Mouse (Mus musculus) testis, adult 2 months (tissue): ENCODE measurements at regions not wholly inside any gene's neighbourhood (a gene's known extent, or its start where the extent isn't known, plus 50 kb on each side); places are given as distances from the start of the nearest gene placed in this dataset.

Experiments
- H3K27ac ChIP-seq: fragments of 200-500 bp; 2 replicates; pipeline ENCODE4 v1.5.1; 2012; ENCODE audit warnings: low read depth, low read length; ENCODE audit not compliant: control insufficient read depth, insufficient read depth
- H3K27me3 ChIP-seq: fragments of 200-500 bp; 2 replicates; pipeline ENCODE4 v1.6.1; 2012; ENCODE audit warnings: mild to moderate bottlenecking, low read length, moderate library complexity; ENCODE audit not compliant: control insufficient read depth, insufficient read depth
- H3K36me3 ChIP-seq: fragments of 200-500 bp; 2 replicates; pipeline ENCODE4 v1.6.1; 2012; ENCODE audit warnings: mild to moderate bottlenecking, low read length; ENCODE audit not compliant: control insufficient read depth, insufficient read depth
- H3K4me1 ChIP-seq: fragments of 200-500 bp; 2 replicates; pipeline ENCODE4 v1.6.1; 2012; ENCODE audit warnings: low read length; ENCODE audit not compliant: control insufficient read depth, insufficient read depth
- H3K4me3 ChIP-seq: fragments of 200-500 bp; 2 replicates; pipeline ENCODE4 v1.5.1; 2012; ENCODE audit warnings: low read depth, mild to moderate bottlenecking, low read length, moderate library complexity, mixed read lengths; ENCODE audit not compliant: control insufficient read depth
- CTCF ChIP-seq: fragments of 200-500 bp; IDR thresholded peaks from 2 replicates; pipeline ENCODE4 v1.5.1; 2012; ENCODE audit warnings: low read depth, mild to moderate bottlenecking, inconsistent platforms, low read length, moderate library complexity; ENCODE audit not compliant: control insufficient read depth, insufficient read depth, insufficient replicate concordance
- POLR2A ChIP-seq: fragments of 200-500 bp; IDR thresholded peaks from 2 replicates; pipeline ENCODE4 v1.6.1; 2012; ENCODE audit warnings: low read depth, mild to moderate bottlenecking, inconsistent platforms, low read length, moderate library complexity; ENCODE audit not compliant: control insufficient read depth

GRCm38 (mm10) chr10:42106611-42107010 lies 88.4 kb upstream of the Armc2 start:
- Histone ChIP-seq H3K27me3 (no peaks in the 10 kb centered on the region), H3K4me3 (no peak overlapping the region), H3K27ac (no peak overlapping the region), H3K4me1 (peaks cover 7% of the 10 kb centered on the region; the same call in 1 of the 2 replicates), H3K36me3 (no peaks in the 10 kb centered on the region)
- TF ChIP-seq CTCF (no peak), POLR2A (no peak)

- TF ChIP-seq POLR2A (no peak), CTCF (no peak)
- no peaks in the 10 kb centered on the region for H3K27me3 ChIP-seq
- no peak overlapping the region for H3K27ac ChIP-seq
- H3K4me3 ChIP-seq, result no peak overlapping the region
- H3K36me3 ChIP-seq, result no peaks in the 10 kb centered on the region
- H3K4me1 ChIP-seq, result peaks cover 7% of the 10 kb centered on the region; the same call in 1 of the 2 replicates
Observed at GRCm38 (mm10) chr10:42105083-42105482, 86.8 kb upstream of the Armc2 start.

- Histone ChIP-seq H3K27me3 (no peaks in the 10 kb centered on the region), H3K4me1 (no peaks in the 10 kb centered on the region; the same call in 1 of the 2 replicates), H3K36me3 (no peaks in the 10 kb centered on the region), H3K27ac (no peak overlapping the region), H3K4me3 (no peak overlapping the region)
- no peak for TF ChIP-seq POLR2A
- TF ChIP-seq CTCF, result no peak
Observed at GRCm38 (mm10) chr10:42102320-42102719, 84.1 kb upstream of the Armc2 start.

- H3K4me3 ChIP-seq, result no peak overlapping the region
- TF ChIP-seq POLR2A, result no peak
- TF ChIP-seq CTCF, result no peak
Observed at GRCm38 (mm10) chr10:42101096-42101495, 82.9 kb upstream of the Armc2 start.

GRCm38 (mm10) chr10:42096924-42097323 lies 78.7 kb upstream of the Armc2 start:
- TF ChIP-seq POLR2A, result no peak
- no peak for TF ChIP-seq CTCF
- peaks cover 3% of the 10 kb centered on the region for H3K4me1 ChIP-seq
- H3K27ac ChIP-seq, result no peak overlapping the region
- no peak overlapping the region for H3K4me3 ChIP-seq
- H3K36me3 ChIP-seq, result no peaks in the 10 kb centered on the region
- H3K27me3 ChIP-seq, result no peaks in the 10 kb centered on the region

More at GRCm38 (mm10) chr10:42101096-42101495, 82.9 kb upstream of the Armc2 start:
- Histone ChIP-seq H3K27me3 (no peaks in the 10 kb centered on the region), H3K36me3 (no peaks in the 10 kb centered on the region), H3K4me1 (no peaks in the 10 kb centered on the region; the same call in none of the 2 replicates), H3K27ac (no peak overlapping the region)

- no peaks in the 10 kb centered on the region for H3K36me3 ChIP-seq
- no peak overlapping the region for H3K4me3 ChIP-seq
- H3K4me1 ChIP-seq, result peaks cover 6% of the 10 kb centered on the region
- no peaks in the 10 kb centered on the region for H3K27me3 ChIP-seq
- TF ChIP-seq CTCF (no peak), POLR2A (no peak)
- H3K27ac ChIP-seq, result no peak overlapping the region
Observed at GRCm38 (mm10) chr10:42095986-42096385, 77.7 kb upstream of the Armc2 start.

GRCm38 (mm10) chr10:42094274-42095000 lies 76.2 kb upstream of the Armc2 start:
- TF ChIP-seq POLR2A (no peak), CTCF (no peak)
- H3K36me3 ChIP-seq, result no peaks in the 10 kb centered on the region
- peaks cover 6% of the 10 kb centered on the region for H3K4me1 ChIP-seq
- no peaks in the 10 kb centered on the region for H3K27me3 ChIP-seq
- H3K27ac ChIP-seq, result peak overlapping the region; percentile 33; the same call in 1 of the 2 replicates
- H3K4me3 ChIP-seq, result no peak overlapping the region

GRCm38 (mm10) chr10:42093176-42093759 lies 75.0 kb upstream of the Armc2 start:
- H3K4me1 ChIP-seq, result peaks cover 8% of the 10 kb centered on the region
- H3K27me3 ChIP-seq, result no peaks in the 10 kb centered on the region
- no peaks in the 10 kb centered on the region for H3K36me3 ChIP-seq
- TF ChIP-seq POLR2A (no peak), CTCF (no peak)
- H3K4me3 ChIP-seq, result no peak overlapping the region
- peak overlapping the region; percentile 60 for H3K27ac ChIP-seq
